Mouse (Mus musculus) limb, embryonic 11.5 days (tissue): Measurements from ENCODE around the gene Zfyve16. TPM values are rescaled to one million over a fixed set of nuclear protein-coding genes. Genes with fewer than 3 reads are reported as not detected.
A peak's percentile ranks its signal among the peaks of the same experiment; 100 is the strongest.

Source experiments
- ATAC-seq: fragments of 200-750 bp; cut with Nextera tagmentation; 2 replicates; pipeline ENCODE4 v1.8.0; 2017; ENCODE audit warnings: low read depth; ENCODE audit not compliant: insufficient number of reproducible peaks, low FRiP score, low TSS enrichment
- DNase-seq: peaks from one replicate; pipeline ENCODE4 v3.0.0-alpha.2; 2015; ENCODE audit warnings: low spot score
- H3K27ac ChIP-seq: fragments of 300-500 bp; sonication (generic); replicated peaks from 2 replicates; pipeline ENCODE4 v1.5.1; 2014; ENCODE audit warnings: low read depth, mild to moderate bottlenecking, low read length
- H3K27me3 ChIP-seq: fragments of 300-500 bp; sonication (generic); 2 replicates; pipeline ENCODE4 v1.6.1; 2014; ENCODE audit warnings: mild to moderate bottlenecking, low read length, mixed read lengths; ENCODE audit not compliant: control insufficient read depth, insufficient read depth
- H3K36me3 ChIP-seq: fragments of 300-500 bp; sonication (generic); 2 replicates; pipeline ENCODE4 v1.6.1; 2014; ENCODE audit warnings: mild to moderate bottlenecking, low read length, moderate library complexity, mixed read lengths; ENCODE audit not compliant: control insufficient read depth, insufficient read depth
- H3K4me1 ChIP-seq: fragments of 300-500 bp; sonication (generic); 2 replicates; pipeline ENCODE4 v1.6.1; 2014; ENCODE audit warnings: low read length, mixed read lengths; ENCODE audit not compliant: control insufficient read depth, insufficient read depth
- H3K4me2 ChIP-seq: fragments of 300-500 bp; sonication (generic); 2 replicates; pipeline ENCODE4 v1.6.1; 2014; ENCODE audit warnings: low read depth, mild to moderate bottlenecking, moderate library complexity; ENCODE audit not compliant: severe bottlenecking
- H3K4me3 ChIP-seq: fragments of 300-500 bp; sonication (generic); 2 replicates; pipeline ENCODE4 v1.5.1; 2014; ENCODE audit warnings: low read depth, low read length
- H3K9ac ChIP-seq: fragments of 300-500 bp; sonication (generic); 2 replicates; pipeline ENCODE4 v1.6.1; 2014; ENCODE audit warnings: mild to moderate bottlenecking, low read length
- H3K9me3 ChIP-seq: fragments of 300-500 bp; sonication (generic); 2 replicates; pipeline ENCODE4 v1.6.1; 2016; ENCODE audit warnings: low read length; ENCODE audit not compliant: control insufficient read depth
- WGBS: fragments of 180-500 bp; shearing (Covaris S2); extraction: QIAGEN DNeasy Blood & Tissue Kit; methylation state at CpG from one replicate; pipeline ENCODE4 v1.1.7; 2014; 5-methylcytosine and 5-hydroxymethylcytosine counted together
- polyA plus RNA-seq: library from polyadenylated mRNA; unstranded; fragments of >200 nt; fragmentation: Nextera tagmentation; extraction: Ambion mirVana; gene quantifications from 2 replicates; pipeline ENCODE4 v1.2.1, GENCODE M21; 2014

Zfyve16 gene
- polyA plus RNA-seq, 1 experiment from 2014 or later, result 16.1 TPM

DNA sequence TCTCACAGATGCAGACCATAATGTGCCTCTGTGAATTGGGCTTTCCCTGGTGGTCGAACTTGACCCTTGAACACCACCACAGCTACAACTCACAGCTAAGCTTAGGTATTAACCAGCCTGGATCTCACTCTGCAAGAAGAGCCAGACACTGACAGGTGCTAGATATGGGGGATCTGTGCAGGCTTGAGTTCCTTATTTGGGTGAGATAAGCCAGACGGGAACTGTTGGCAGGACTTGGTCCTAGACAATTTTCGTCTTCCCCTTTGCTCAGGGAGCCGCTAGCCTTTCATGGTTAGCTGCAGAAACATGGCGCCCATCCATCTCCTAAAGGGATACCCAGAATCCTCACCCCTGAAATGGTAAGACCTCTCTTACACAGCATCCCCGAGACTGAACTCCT lies 10.3 kb upstream of the Zfyve16 start:
- Histone ChIP-seq H3K9me3 (no peaks in the 10 kb centered on the region), H3K4me1 (no peaks in the 10 kb centered on the region), H3K36me3 (no peaks in the 10 kb centered on the region), H3K4me2 (no peak overlapping the region), H3K27ac (no peak overlapping the region), H3K9ac (no peak overlapping the region), H3K27me3 (no peaks in the 10 kb centered on the region), H3K4me3 (no peak overlapping the region)
- no peak for ATAC-seq
- DNase-seq, result no peak
- 87% methylated on average over 6 of the region's 6 CpGs for WGBS

DNA sequence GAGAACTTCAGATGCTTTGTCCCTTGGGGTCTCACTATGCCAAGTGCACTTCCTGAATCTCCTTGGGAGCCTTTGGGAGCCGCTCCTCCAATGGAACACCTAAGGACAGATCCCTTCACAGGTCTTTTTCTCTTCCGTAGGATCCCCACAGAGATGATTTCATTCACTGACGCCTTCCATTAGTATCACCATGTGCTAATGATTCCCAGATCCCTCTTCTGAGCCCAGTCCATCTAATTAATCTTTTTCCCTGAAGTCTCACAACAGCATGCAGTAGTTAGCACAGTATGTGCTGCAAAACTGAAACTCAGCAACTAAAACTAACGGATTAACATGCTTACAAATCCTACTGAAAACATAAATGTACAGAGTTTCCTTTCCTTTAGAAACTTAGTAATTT lies 8.5 kb upstream of the Zfyve16 start:
- H3K9ac ChIP-seq, result no peak overlapping the region
- H3K4me3 ChIP-seq, result no peak overlapping the region
- no peak overlapping the region for H3K27ac ChIP-seq
- no peaks in the 10 kb centered on the region for H3K36me3 ChIP-seq
- 31% methylated on average over 4 of the region's 4 CpGs for WGBS
- no peak for ATAC-seq
- H3K4me1 ChIP-seq, result no peaks in the 10 kb centered on the region
- H3K27me3 ChIP-seq, result no peaks in the 10 kb centered on the region
- H3K9me3 ChIP-seq, result no peaks in the 10 kb centered on the region
- DNase-seq, result no peak
- no peak overlapping the region for H3K4me2 ChIP-seq

DNA sequence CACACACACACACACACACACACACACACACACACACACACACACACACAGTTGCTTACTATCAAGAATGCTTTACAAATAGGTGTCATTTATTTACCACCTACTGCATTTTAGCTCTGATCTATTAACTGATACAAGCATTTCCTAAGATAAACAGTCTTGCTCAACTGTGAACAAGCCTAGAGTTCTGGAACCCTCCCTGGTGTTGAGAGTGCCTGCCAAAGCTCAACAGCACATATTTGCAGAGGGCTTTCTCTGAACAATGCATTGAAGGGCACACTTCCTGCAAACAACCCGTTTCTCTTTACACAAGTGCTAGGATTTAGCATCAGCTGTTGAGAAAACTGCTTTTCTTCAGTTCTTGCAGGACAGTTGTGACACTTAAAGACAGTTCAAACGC lies 3.1 kb upstream of the Zfyve16 start:
- H3K9me3 ChIP-seq, result no peaks in the 10 kb centered on the region
- 60% methylated on average over 2 of the region's 2 CpGs for WGBS
- H3K4me2 ChIP-seq, result no peak overlapping the region
- H3K36me3 ChIP-seq, result no peaks in the 10 kb centered on the region
- DNase-seq (no peak), ATAC-seq (no peak)
- H3K27me3 ChIP-seq, result no peaks in the 10 kb centered on the region
- no peak overlapping the region for H3K9ac ChIP-seq
- no peak overlapping the region for H3K27ac ChIP-seq
- no peak overlapping the region for H3K4me3 ChIP-seq
- H3K4me1 ChIP-seq, result no peaks in the 10 kb centered on the region

DNA sequence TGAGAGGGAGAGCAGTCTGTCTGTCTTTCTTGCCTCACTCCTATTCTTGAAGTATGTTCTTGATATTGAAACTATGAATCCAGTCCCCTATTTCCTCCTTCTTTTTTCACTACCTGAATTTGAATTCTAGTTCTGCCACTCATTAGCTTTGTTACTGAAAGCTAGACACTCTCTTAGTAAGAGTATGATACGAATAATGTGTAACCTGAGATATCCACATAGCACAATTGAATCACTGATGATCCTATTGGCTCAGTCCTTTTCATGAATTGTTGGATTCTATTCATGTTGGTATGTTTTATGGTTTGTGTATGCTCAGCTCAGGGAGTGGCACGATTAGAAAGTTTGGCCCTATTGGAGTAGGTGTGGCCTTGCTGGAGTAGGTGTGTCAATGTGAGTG lies 1.5 kb upstream of the Zfyve16 start:
- Histone ChIP-seq H3K9me3 (no peaks in the 10 kb centered on the region), H3K27me3 (no peaks in the 10 kb centered on the region), H3K36me3 (no peaks in the 10 kb centered on the region), H3K27ac (no peak overlapping the region), H3K4me1 (no peaks in the 10 kb centered on the region), H3K4me2 (no peak overlapping the region), H3K4me3 (no peak overlapping the region), H3K9ac (no peak overlapping the region)
- ATAC-seq (no peak), DNase-seq (no peak)
- 84% methylated on average over 2 of the region's 2 CpGs for WGBS

DNA sequence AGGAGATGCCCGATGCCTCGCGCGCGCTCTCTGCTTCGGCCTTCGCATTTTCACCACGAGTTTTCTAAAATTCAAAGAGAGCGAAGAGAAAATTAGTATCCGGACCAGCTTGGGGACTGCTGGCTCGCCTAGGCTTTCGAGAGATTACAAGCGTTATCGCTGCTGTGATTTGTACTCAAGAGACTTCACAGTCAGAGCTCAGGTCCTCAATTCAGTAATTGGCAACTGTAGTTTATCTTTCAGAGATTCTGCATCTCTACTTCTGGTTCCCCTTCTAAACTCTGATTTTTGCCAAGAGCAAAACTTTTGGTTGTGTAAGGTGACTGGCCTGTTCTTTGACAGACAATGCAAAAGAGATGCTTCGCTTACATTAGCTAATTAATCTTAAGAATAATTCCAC lies 569 bp upstream of the Zfyve16 start:
- no peak for DNase-seq
- peak overlapping the region; percentile 64 for H3K4me2 ChIP-seq
- no peak overlapping the region; the same call in 1 of the 2 replicates for H3K27ac ChIP-seq
- ATAC-seq, result no peak
- no peaks in the 10 kb centered on the region for H3K36me3 ChIP-seq
- H3K4me3 ChIP-seq, result peak overlapping the region; percentile 73
- H3K9me3 ChIP-seq, result no peaks in the 10 kb centered on the region
- peak overlapping the region; percentile 86 for H3K9ac ChIP-seq
- H3K4me1 ChIP-seq, result no peaks in the 10 kb centered on the region
- H3K27me3 ChIP-seq, result no peaks in the 10 kb centered on the region
- WGBS, result 6% methylated on average over 15 of the region's 15 CpGs

DNA sequence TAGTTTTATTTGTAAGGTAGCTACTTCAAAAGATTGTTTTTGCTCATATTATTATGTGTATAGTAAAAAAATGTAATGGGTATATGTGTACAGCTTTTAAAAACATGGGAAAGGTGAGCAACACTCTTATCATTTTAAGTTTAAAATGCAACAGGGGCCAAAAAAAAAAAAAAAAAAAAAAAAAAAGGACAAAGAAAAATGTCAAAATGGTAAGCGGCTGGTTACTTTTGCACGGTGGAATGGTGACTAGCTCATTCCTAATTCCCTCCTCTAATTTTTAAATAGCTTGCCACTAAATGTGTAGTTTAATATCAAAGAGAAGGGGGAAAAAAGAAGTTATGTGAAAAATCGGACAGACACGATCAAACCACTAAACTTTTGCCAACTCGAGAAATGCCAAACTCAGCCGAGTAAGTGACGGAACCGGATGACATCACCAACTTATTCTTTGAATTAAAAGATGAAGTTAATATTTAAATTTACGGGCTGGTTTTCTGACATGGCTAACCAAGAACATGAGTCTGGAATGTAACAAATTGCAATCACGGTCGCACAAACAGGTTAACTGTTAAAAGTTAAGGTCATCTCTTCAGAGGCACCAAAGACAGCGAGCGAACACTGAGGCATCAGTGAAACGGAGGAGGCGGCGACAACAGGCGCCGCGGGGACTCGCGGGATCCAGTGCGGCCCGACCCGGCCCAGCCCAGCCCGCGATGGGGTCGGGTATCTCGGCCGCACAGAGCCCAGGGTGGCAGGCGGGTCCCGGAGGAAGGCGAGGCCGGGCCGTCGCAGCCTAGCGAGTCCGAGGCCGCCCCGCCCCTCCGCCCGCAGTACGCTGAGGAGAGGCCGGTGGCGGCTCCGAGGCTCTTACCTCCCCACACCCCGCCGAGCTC lies 594 bp downstream of the Zfyve16 start:
- Histone ChIP-seq H3K4me1 (no peaks in the 10 kb centered on the region), H3K27me3 (no peaks in the 10 kb centered on the region), H3K4me3 (peak overlapping the region; percentile 73), H3K9ac (peak overlapping the region; percentile 86), H3K27ac (peak overlapping the region; percentile 86), H3K36me3 (no peaks in the 10 kb centered on the region), H3K9me3 (no peaks in the 10 kb centered on the region), H3K4me2 (peak overlapping the region; percentile 64)
- ATAC-seq (peak; percentile 89; the same call in 1 of the 2 replicates), DNase-seq (no peak)
- 4% methylated on average over 44 of the region's 47 CpGs for WGBS

DNA sequence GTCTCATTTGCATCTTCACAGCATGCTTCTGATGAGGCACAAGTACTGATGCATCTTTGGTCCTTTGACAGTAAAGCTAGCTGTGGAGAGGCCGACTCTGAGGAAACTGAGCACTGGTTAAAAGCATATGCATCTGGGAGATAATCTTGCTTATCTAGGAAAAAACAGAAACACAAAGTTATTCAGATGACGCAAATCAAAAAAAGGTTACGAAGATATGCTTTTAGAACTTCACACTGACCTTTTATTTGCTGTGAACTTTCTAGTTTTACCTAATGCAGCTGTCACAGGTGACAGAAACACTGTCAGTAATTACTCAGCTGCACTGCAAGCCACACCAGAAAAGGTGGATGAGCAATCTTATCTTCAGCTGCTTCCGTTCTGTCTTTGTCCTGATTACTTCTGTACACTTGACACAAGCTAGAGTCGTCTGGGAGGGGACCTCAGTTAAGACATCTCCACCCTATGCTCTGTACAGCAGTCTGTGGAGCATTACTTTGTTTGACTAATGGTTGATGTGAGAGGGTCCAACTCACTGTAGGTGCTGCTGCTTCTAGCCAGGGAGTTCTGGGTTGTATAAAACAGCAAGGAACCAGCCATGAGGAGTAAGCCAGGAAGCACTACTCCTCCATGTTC lies 7.4 kb downstream of the Zfyve16 start:
- 90% methylated on average over 5 of the region's 5 CpGs for WGBS
- Histone ChIP-seq H3K4me2 (no peak overlapping the region), H3K9ac (no peak overlapping the region), H3K27me3 (no peaks in the 10 kb centered on the region), H3K4me1 (no peaks in the 10 kb centered on the region), H3K27ac (no peak overlapping the region), H3K9me3 (no peaks in the 10 kb centered on the region), H3K36me3 (peaks cover 4% of the 10 kb centered on the region; the same call in 1 of the 2 replicates), H3K4me3 (no peak overlapping the region)
- ATAC-seq (no peak), DNase-seq (no peak)

DNA sequence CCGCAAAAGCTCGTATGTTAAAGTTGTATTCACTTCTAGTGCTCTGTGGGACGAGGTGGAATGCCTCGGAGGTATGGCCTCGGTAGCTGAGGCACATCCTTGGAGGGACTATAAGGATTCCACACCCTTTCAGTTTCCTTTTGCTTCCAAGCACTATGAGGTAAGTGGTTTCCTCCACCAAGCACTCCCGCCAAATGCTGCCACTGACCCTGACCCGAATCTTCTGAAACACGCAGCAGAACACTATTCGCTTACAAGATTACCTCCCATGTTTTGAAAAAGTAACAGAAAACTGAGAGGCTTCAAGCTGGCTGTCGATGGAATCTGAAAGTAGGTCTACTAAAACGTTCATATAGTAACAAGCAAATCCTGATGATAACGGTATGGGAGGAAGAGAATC lies 25.8 kb downstream of the Zfyve16 start:
- Histone ChIP-seq H3K9me3 (no peaks in the 10 kb centered on the region), H3K27me3 (no peaks in the 10 kb centered on the region), H3K36me3 (peaks cover 2% of the 10 kb centered on the region; the same call in 1 of the 2 replicates), H3K4me1 (no peaks in the 10 kb centered on the region), H3K9ac (no peak overlapping the region), H3K4me3 (no peak overlapping the region), H3K4me2 (no peak overlapping the region), H3K27ac (no peak overlapping the region)
- DNase-seq, result no peak
- no peak for ATAC-seq
- 80% methylated on average over 12 of the region's 12 CpGs for WGBS
